Mouse (Mus musculus) bone marrow macrophage, adult 2 months (primary cell): ENCODE data around the gene Dstyk. TPM values are rescaled to one million over a fixed set of nuclear protein-coding genes. Genes with fewer than 3 reads are reported as not detected.

Source experiments
- H3K27ac ChIP-seq: 2 replicates; pipeline ENCODE4 v1.5.1; 2012; ENCODE audit warnings: low read depth, low read length; ENCODE audit not compliant: insufficient read depth
- H3K4me1 ChIP-seq: 2 replicates; pipeline ENCODE4 v1.6.1; 2012; ENCODE audit warnings: low read length; ENCODE audit not compliant: control insufficient read depth, insufficient read depth
- H3K4me3 ChIP-seq: 2 replicates; pipeline ENCODE4 v1.5.1; 2012; ENCODE audit warnings: mild to moderate bottlenecking, low read length, moderate library complexity; ENCODE audit not compliant: insufficient read depth
- CTCF ChIP-seq: IDR thresholded peaks from 2 replicates; pipeline ENCODE4 v1.5.1; 2012; ENCODE audit warnings: low read depth, mild to moderate bottlenecking, low read length, moderate library complexity
- POLR2A ChIP-seq: IDR thresholded peaks from 2 replicates; pipeline ENCODE4 v1.6.1; 2012; ENCODE audit warnings: mild to moderate bottlenecking, low read depth, low read length, borderline replicate concordance
- polyA plus RNA-seq: library from polyadenylated mRNA; stranded (reverse); fragments of >200 nt; gene quantifications from 2 replicates; pipeline ENCODE4 v1.2.4, GENCODE M21; 2012; ENCODE audit not compliant: missing spikeins, insufficient read depth, insufficient read length

Gene Dstyk
- polyA plus RNA-seq, result 24.1 and 26.8 TPM in 2 replicates

- TF ChIP-seq POLR2A, result 0 out of 2 replicates have a peak, but pooled peaks have one; percentile 11
- no peak for TF ChIP-seq CTCF
- H3K27ac ChIP-seq, result peak within 1 kb of the TSS; percentile 45
- H3K4me1 ChIP-seq, result peaks cover 25% of the 10 kb centered on the region
- peak within 1 kb of the TSS; percentile 76 for H3K4me3 ChIP-seq
Measured at GRCm38 (mm10) chr1:132417319-132418251, at the start of gene Dstyk. Gene Dstyk (plus strand): TSS chr1:132417555.

GRCm38 (mm10) chr1:132367692-132368506 lies 49.5 kb upstream of the Dstyk start:
- no peak for TF ChIP-seq POLR2A
- peak; percentile 90 for TF ChIP-seq CTCF
- Histone ChIP-seq H3K4me3 (no peak overlapping the region), H3K27ac (no peak overlapping the region), H3K4me1 (peaks cover 45% of the 10 kb centered on the region)

GRCm38 (mm10) chr1:132370681-132371173 lies 46.6 kb upstream of the Dstyk start:
- Histone ChIP-seq H3K4me1 (peaks cover 38% of the 10 kb centered on the region), H3K27ac (peak overlapping the region; percentile 98), H3K4me3 (peak overlapping the region; percentile 36; the same call in 1 of the 2 replicates)
- TF ChIP-seq CTCF (no peak), POLR2A (no peak)

- H3K4me1 ChIP-seq, result peaks cover 38% of the 10 kb centered on the region
- H3K27ac ChIP-seq, result peak overlapping the region; percentile 98
- H3K4me3 ChIP-seq, result no peak overlapping the region
- TF ChIP-seq POLR2A (no peak), CTCF (no peak)
Measured at GRCm38 (mm10) chr1:132371298-132372081, 45.9 kb upstream of the Dstyk start.

- no peak overlapping the region for H3K27ac ChIP-seq
- TF ChIP-seq CTCF (no peak), POLR2A (no peak)
- no peak overlapping the region for H3K4me3 ChIP-seq
- H3K4me1 ChIP-seq, result peaks cover 38% of the 10 kb centered on the region
Measured at GRCm38 (mm10) chr1:132372354-132372753, 45.0 kb upstream of the Dstyk start.

- H3K4me3 ChIP-seq, result no peak overlapping the region
- H3K27ac ChIP-seq, result no peak overlapping the region
- no peak for TF ChIP-seq POLR2A
- TF ChIP-seq CTCF, result no peak
- H3K4me1 ChIP-seq, result peaks cover 38% of the 10 kb centered on the region
Measured at GRCm38 (mm10) chr1:132372896-132373534, 44.3 kb upstream of the Dstyk start.

GRCm38 (mm10) chr1:132374140-132374872 lies 43.0 kb upstream of the Dstyk start:
- no peak for TF ChIP-seq POLR2A
- TF ChIP-seq CTCF, result no peak
- no peak overlapping the region for H3K27ac ChIP-seq
- no peak overlapping the region for H3K4me3 ChIP-seq
- peaks cover 38% of the 10 kb centered on the region for H3K4me1 ChIP-seq

- H3K4me1 ChIP-seq, result peaks cover 32% of the 10 kb centered on the region
- no peak overlapping the region for H3K4me3 ChIP-seq
- no peak for TF ChIP-seq POLR2A
- TF ChIP-seq CTCF, result no peak
- no peak overlapping the region for H3K27ac ChIP-seq
Measured at GRCm38 (mm10) chr1:132374873-132375244, 42.5 kb upstream of the Dstyk start.
